Mouse (Mus musculus): ENCODE data around the gene Prune1.

Prune1 gene

GRCm38 (mm10) chr3:95241498-95241897, 40.4 kb downstream of the Prune1 start, which contains the start of gene Gm128:
Gm128 (minus strand) TSS chr3:95241598.
- in situ Hi-C loops (cut with MboI; ENCODE audit: low sequenced_read_pairs) = no loop called here

GRCm38 (mm10) chr3:95240900-95241299, 41.0 kb downstream of the Prune1 start:
- in situ Hi-C loops (cut with MboI; ENCODE audit: low sequenced_read_pairs) = no loop called here

GRCm38 (mm10) chr3:95239971-95240370, 41.9 kb downstream of the Prune1 start:
- in situ Hi-C loops (cut with MboI; ENCODE audit: low sequenced_read_pairs) = no loop called here

- in situ Hi-C loops (cut with MboI; ENCODE audit: low sequenced_read_pairs) = no loop called here
Observed at GRCm38 (mm10) chr3:95239022-95239421, 42.9 kb downstream of the Prune1 start.

- in situ Hi-C loops (cut with MboI; ENCODE audit: low sequenced_read_pairs) = no loop called here
Observed at GRCm38 (mm10) chr3:95237541-95238099, 44.3 kb downstream of the Prune1 start.

GRCm38 (mm10) chr3:95235386-95236301, 46.2 kb downstream of the Prune1 start:
- in situ Hi-C loops (cut with MboI; ENCODE audit: low sequenced_read_pairs) = no loop called here

GRCm38 (mm10) chr3:95233303-95233980, 48.4 kb downstream of the Prune1 start:
- in situ Hi-C loops (cut with MboI; ENCODE audit: low sequenced_read_pairs) = no loop called here

GRCm38 (mm10) chr3:95232771-95233170, 49.1 kb downstream of the Prune1 start:
- in situ Hi-C loops (cut with MboI; ENCODE audit: low sequenced_read_pairs) = no loop called here

GRCm38 (mm10) chr3:95231298-95232221, 50.3 kb downstream of the Prune1 start, which contains the start of gene Mllt11:
Mllt11 (minus strand) TSS chr3:95232171.
- in situ Hi-C loops (cut with MboI; ENCODE audit: low sequenced_read_pairs) = no loop called here

- in situ Hi-C loops (cut with MboI; ENCODE audit: low sequenced_read_pairs) = no loop called here
Observed at GRCm38 (mm10) chr3:95230495-95231297, 51.2 kb downstream of the Prune1 start.

GRCm38 (mm10) chr3:95229781-95230494, 51.9 kb downstream of the Prune1 start:
- in situ Hi-C loops (cut with MboI; ENCODE audit: low sequenced_read_pairs) = no loop called here

- in situ Hi-C loops (cut with MboI; ENCODE audit: low sequenced_read_pairs) = no loop called here
Observed at GRCm38 (mm10) chr3:95228894-95229780, 52.7 kb downstream of the Prune1 start.

GRCm38 (mm10) chr3:95228148-95228893, 53.6 kb downstream of the Prune1 start, which contains the start of gene Cdc42se1:
Cdc42se1 (plus strand) TSS chr3:95228732.
- in situ Hi-C loops (cut with MboI; ENCODE audit: low sequenced_read_pairs) = no loop called here

- in situ Hi-C loops (cut with MboI; ENCODE audit: low sequenced_read_pairs) = no loop called here
Observed at GRCm38 (mm10) chr3:95227214-95227613, 54.7 kb downstream of the Prune1 start.

GRCm38 (mm10) chr3:95224295-95224694, 57.6 kb downstream of the Prune1 start:
- in situ Hi-C loops (cut with MboI; ENCODE audit: low sequenced_read_pairs) = no loop called here

GRCm38 (mm10) chr3:95223041-95223440, 58.8 kb downstream of the Prune1 start:
- in situ Hi-C loops (cut with MboI; ENCODE audit: low sequenced_read_pairs) = no loop called here

- in situ Hi-C loops (cut with MboI; ENCODE audit: low sequenced_read_pairs) = no loop called here
Observed at GRCm38 (mm10) chr3:95218466-95219137, 63.3 kb downstream of the Prune1 start.
